ENCODE assay signal across 8 mouse cellular contexts in the genomic region with DNA sequence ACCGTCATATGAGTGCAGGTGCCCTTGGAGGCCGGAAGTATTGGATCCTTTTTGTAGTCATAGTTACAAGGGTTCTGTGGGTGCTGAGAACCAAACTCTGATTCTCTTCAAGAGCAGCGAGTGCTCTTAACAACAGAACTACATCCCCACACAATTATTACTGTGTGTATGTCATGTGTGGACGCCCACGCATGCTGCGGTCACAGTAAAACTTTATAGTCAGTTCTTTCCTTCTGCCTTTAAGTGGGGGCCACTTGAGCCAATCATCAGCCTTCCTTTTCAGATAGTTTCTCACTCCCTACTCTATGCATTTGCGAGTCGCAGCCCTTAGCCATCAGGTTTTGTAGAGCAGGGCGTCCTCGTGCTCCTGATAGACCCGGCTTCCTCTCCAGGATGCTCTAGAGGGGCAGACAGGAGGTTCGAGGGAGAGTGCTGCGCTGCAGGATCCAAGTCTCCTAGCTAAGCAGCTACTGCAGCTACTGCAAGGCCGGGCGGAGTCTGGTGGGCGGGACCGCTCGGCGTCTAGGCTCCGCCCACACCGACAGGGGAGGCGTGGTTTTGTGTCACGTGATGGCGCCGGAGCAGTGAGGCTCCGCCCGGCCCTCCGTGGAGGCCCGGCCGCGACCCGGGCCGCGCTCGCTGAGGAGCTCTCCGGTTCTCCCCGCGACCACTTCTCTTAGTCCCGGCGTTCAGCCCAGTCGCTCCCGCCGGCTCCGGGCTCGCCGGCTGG. TPM values are rescaled to one million over a fixed set of nuclear protein-coding genes. Genes with fewer than 3 reads are reported as not detected.
DNase-seq lines count a peak whose midpoint lies in the region; ATAC-seq and TF ChIP-seq lines count a peak whose summit lies in the region.

A gene (plus strand): TSS at position 555 of the 730 bp plus-strand sequence.

- H3K4me1 ChIP-seq in cortical plate, adult 2 months (ENCODE audit: control insufficient read depth, insufficient read depth, low read length): peaks cover 2% of the 10 kb centered on the region; the same call in 1 of the 2 replicates

- H3K4me3 ChIP-seq in cortical plate, adult 2 months (ENCODE audit: insufficient read depth, low read length): peak within 1 kb of the TSS; percentile 72

- H3K27ac ChIP-seq in cortical plate, adult 2 months (ENCODE audit: insufficient read depth, low read length): peak within 1 kb of the TSS; percentile 73; the same call in 1 of the 2 replicates

- no peak for TF ChIP-seq CTCF in cortical plate, adult 2 months (IDR thresholded peaks at IDR 0.05; ENCODE audit: extremely low read depth, insufficient read depth, low read length)

- peak; percentile 81 for ATAC-seq in activated CD4-positive, CD25-positive, alpha-beta regulatory T cell, adult 4 months
- peak; percentile 87 for ATAC-seq in inflammation-experienced regulatory T-cells, adult 6 months
- ATAC-seq in megakaryocyte-erythroid progenitor cell, adult 5-6 weeks (replicated peaks; ENCODE audit: low FRiP score, low TSS enrichment, poor library complexity, severe bottlenecking): peak; percentile 75

- peak; percentile 96 for DNase-seq in gastrocnemius, postnatal 10 days
- peak; percentile 89 to 93 for DNase-seq in left cerebral cortex, postnatal 10 days (ENCODE audit: extremely low spot score in 1 of 2, low spot score in 2 of 2)
- DNase-seq in right cerebral cortex, postnatal 25 days: peak; percentile 96
- peak; percentile 95 for DNase-seq in urinary bladder, postnatal 4 days (ENCODE audit: low spot score in 2 of 2)

- peak; percentile 76 for TF ChIP-seq POLR2A in cortical plate, adult 2 months (IDR thresholded peaks at IDR 0.05; ENCODE audit: extremely low read depth, insufficient read depth, low read length)

- intact Hi-C loops in left cerebral cortex, postnatal 10 days (cut with DNase I): loop anchor here (5.0 kb wide), 1 partner anchor 40 kb away; no protein-coding TSS in a partner anchor

RNA-seq across cellular contexts. Expression of the gene that starts here (rescaled TPM):
- polyA plus RNA-seq in activated CD4-positive, CD25-positive, alpha-beta regulatory T cell, adult 4 months (2017; shearing (Covaris generic)): 10 to 100 TPM; 30.3 to 32.8 TPM
- 33.9 and 35.4 TPM in 2 replicates for polyA plus RNA-seq in cortical plate, adult 2 months (2012; rRNA removed)
- total RNA-seq in gastrocnemius, postnatal 10 days (2021): 10 to 100 TPM; 39.9 to 51.8 TPM
- 10 to 100 TPM; 11.4 to 41.0 (median 34.9) TPM for polyA plus RNA-seq in inflammation-experienced regulatory T-cells, adult 6 months (2017; shearing (Covaris generic))
- 10 to 100 TPM; 67.7 to 71.2 TPM for total RNA-seq in left cerebral cortex, postnatal 10 days (2021)
- total RNA-seq in megakaryocyte-erythroid progenitor cell, adult 5-6 weeks (2014; fragmentation: Nextera tagmentation): 117 and 124 TPM in 2 replicates
- total RNA-seq in megakaryocyte-erythroid progenitor cell, adult 5-6 weeks (2017): 81.7 and 94.7 TPM in 2 replicates

Comparison
In these comparisons a context has a peak if more than half of its experiments do, and no peak if none do; other contexts are left out.
1. Peak in every context shown above with its lines: DNase-seq, ATAC-seq, H3K4me3 ChIP-seq and H3K27ac ChIP-seq.